Mouse (Mus musculus): ENCODE results near the gene Olfr1499.
"Not testable (repeated sequence)": the region's sequence is repeated elsewhere in the genome, so short reads cannot be mapped to it uniquely, and the experiment has no call there.

The Olfr1499 gene

DNA sequence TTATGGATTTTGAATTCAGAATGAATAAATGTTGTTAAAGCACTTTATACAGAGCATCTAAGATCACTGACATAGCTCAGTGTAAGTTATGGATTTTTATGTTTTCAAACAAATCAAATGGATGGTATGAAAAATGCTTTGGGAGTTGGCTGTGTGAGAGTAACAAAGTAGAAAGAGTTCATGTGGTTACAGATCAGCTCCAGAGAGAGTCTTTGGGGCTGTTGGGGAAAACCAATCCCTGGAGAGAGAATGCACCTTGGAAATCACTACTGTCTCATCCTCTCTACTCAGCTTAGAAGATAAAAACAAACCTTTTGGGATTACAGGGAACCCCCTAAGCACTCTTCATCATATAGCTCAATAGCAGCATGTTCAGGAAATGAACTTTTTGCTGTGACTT lies at the start of gene Olfr1499:
Olfr1499 (minus strand) TSS at position 101 of the 400 bp plus-strand sequence.
- DNase-seq (ENCODE audit: low spot score in 2 of 2), result no peak

- DNase-seq (ENCODE audit: low spot score in 2 of 2), result no peak
These were observed 42.2 kb upstream of the Olfr1499 start, which contains the start of gene Olfr1502 for GRCm38 (mm10) chr19:13861495-13861894. Gene Olfr1502, plus strand, starts transcription at chr19:13861795.

DNA sequence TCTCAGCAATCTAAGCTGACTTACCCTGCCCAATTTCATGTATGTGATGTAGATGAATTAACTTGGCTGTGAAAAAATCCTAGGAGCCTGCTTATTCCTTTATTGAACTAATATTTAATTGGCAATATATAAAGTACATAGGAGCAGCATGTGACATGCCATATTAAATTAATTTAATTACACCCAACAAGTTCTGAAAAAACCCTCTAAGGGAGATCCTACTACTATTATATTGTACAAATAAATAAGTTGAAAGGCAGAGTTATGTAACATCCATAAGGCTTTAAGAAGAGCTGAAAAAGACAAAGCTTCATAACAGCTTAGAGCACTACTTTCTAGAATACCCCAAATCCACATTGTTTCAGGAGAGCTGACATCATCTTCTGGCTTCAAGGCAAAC lies 31.3 kb upstream of the Olfr1499 start, which contains the start of gene Olfr1501:
Olfr1501 (minus strand) TSS at position 101 of the 400 bp plus-strand sequence.
- not testable (repeated sequence) for DNase-seq (ENCODE audit: low spot score in 2 of 2)

DNA sequence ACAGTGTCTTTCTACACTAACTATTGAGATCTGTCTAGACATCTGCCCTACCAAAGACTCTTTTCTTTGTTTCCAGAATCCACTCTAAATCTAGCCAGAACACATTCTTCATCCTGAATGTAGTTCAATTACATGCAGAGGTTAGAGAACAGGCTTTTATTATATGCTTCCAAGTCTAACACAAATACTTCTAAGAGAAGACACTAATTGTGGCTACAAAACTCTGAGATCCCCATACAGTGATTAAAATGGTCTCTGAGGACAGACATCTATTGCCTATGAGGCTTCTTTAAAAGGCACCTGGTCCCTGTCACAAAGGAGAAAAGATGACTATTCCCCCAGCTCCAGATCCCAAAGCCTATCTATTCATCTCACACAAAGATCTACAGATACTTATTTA lies 11.1 kb upstream of the Olfr1499 start, which contains the start of gene Olfr1500:
Olfr1500 (minus strand) TSS at position 101 of the 400 bp plus-strand sequence.
- DNase-seq (ENCODE audit: low spot score in 2 of 2), result no peak

DNA sequence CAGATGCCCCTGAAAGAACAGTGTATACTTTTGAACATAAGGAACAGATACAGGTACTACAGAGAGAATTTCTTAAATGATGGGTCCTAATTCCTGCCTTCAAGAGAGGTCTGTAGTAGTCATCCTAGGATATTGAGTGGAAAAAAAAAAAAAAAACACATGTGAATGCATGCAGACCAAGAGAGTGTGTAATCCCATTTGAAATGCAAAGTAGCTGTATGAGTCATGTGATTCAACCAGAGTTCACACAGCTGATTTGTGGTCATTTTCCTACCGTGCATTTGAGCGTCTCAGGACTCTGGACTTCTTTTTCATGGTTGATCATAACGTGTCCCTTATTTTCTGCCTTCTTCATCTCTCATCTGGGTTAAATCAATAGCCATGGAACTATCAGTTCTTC lies 9.2 kb upstream of the Olfr1499 start:
- no peak for DNase-seq (ENCODE audit: low spot score in 2 of 2)

- DNase-seq (ENCODE audit: low spot score in 2 of 2), result no peak
These were observed 1.6 kb upstream of the Olfr1499 start for GRCm38 (mm10) chr19:13820847-13821246.

DNA sequence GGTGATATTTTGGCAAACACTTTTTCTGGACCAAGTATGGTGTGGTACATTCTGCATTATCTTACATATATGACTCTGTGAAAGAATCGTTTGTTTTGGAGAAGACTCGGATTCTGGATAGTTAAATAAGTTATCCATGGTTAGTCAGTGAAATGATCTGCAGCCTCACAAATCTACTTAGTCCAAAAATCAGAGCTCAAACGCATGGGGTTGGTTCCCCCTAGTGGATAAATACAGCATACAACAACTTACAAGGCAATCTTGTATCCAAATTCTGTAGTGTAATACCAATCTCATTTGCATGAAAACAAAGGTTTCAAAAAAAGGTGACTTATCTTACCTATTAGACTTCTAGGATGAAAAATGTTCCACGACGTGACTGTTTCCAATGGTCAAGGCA lies 420 bp downstream of the Olfr1499 start:
- DNase-seq (ENCODE audit: low spot score in 2 of 2), result no peak

DNA sequence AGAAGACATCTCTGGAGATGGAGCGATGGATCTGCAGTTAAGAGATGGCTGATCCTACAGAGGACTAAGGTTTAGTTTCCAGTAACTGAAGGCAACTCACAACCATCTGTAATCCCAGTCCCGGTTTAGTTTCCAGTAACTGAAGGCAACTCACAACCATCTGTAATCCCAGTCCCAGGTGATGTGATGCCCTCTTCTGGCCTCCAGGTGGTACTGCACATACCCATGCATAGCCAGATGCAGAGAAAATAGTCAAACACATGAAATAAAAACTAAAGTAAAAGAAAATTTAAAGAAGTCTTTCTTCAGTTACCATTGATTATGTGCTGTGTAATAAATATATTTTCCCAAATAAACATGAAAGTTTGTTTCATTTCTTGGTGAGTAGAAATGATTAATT lies 6.4 kb downstream of the Olfr1499 start:
- no peak for DNase-seq (ENCODE audit: low spot score in 2 of 2)

GRCm38 (mm10) chr19:13805486-13805885 lies 13.8 kb downstream of the Olfr1499 start:
- not testable (repeated sequence) for DNase-seq (ENCODE audit: low spot score in 2 of 2)

DNA sequence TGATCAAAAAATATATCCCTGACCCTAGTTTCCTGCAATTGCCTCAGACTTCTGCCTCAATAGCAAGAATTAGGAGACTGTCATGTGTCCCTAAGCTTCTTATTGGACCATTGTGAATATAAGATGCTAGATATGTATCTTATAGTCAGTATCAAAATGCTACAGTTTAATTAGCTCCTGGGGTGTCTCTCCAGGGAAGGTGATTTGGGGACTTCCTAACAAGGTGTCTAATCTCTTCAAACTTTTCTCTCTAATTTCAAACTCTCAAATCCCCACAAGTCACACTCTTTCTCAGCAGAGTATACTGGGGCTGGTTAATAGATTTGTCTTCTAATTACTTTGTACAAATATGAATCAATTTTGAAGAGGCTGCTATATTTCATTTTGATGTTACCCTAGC lies 21.1 kb downstream of the Olfr1499 start, which contains the start of gene Olfr1497:
Olfr1497 (minus strand) TSS at position 101 of the 400 bp plus-strand sequence.
- no peak for DNase-seq (ENCODE audit: low spot score in 2 of 2)

DNA sequence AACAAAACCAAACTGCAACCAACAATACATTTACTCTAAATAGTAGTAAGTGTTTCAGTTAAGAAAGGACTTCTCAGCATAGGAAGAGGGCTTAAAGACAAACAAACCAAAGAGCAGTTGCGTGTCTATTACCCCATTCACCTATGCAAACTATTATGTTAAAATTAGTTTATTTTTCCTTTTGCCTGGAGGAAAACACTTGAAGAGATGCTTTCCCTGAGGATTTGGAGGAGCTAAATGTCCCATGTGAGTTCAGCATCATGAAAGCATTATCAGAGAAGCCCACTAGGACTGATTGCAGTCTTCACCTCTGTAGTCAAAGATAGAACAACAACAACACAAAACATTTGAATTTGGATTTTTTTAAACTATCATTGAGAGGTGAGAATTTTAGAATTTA lies 41.7 kb downstream of the Olfr1499 start, which contains the start of gene Olfr1496:
Olfr1496 (plus strand) TSS at position 301 of the 400 bp plus-strand sequence.
- DNase-seq (ENCODE audit: low spot score in 2 of 2), result no peak

DNA sequence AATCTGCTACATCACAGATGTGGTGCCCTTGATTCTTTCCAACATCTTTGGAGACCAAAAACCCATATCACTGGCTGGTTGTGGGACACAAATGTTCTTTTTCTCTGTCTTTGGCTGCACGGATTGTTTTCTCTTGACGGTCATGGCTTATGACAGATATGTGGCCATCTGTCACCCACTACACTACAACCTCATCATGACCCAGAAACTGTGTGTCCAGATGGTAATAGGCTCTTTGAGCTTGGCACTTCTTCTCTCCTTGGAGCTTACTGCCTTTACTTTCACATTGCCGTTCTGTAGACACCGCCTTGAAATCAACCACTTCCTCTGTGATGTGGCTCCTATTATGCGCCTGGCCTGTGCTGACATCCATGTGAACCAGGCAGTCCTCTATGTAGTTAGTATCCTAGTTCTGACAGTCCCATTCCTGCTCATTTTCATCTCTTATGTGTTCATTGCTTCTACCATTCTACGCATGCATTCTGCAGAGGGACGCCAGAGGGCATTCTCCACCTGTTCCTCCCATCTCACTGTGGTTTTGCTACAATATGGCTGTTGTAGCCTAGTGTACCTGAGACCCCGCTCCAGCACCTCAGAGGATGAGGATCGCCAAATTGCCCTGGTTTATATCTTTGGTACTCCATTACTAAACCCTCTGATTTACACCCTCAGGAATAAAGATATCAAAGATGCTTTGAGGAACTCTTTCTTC lies 50.5 kb downstream of the Olfr1499 start:
- no peak for DNase-seq (ENCODE audit: low spot score in 2 of 2)

GRCm38 (mm10) chr19:13764306-13764705 lies 54.9 kb downstream of the Olfr1499 start, which contains the start of gene Olfr1495:
Gene Olfr1495, plus strand, starts transcription at chr19:13764606.
- no peak for DNase-seq (ENCODE audit: low spot score in 2 of 2)

Measured in right cerebral cortex, postnatal 36 days (tissue).